Comparison of ENCODE assay signal across 19 mouse cellular contexts in genomic region chr15:31320598-31321377, GRCm38 (mm10). TPM values are rescaled to one million over a fixed set of nuclear protein-coding genes. Genes with fewer than 3 reads are reported as not detected.
DNase-seq lines count a peak whose midpoint lies in the region; ATAC-seq and TF ChIP-seq lines count a peak whose summit lies in the region.
"Had no signal": no experiment of that assay in that cellular context is flagged by ENCODE, and none has a peak within 500 bp of the region (broad histone marks: within the 10 kb centered on the region; RNA-seq: fewer than 3 reads in every experiment).

No protein-coding gene starts in this region.

- H3K4me1 ChIP-seq in kidney, adult 2 months (ENCODE audit: control insufficient read depth, insufficient read depth, low read length) = 0 out of 2 replicates have a peak, but pooled peaks cover 1% of the 10 kb centered on the region
- peaks cover 16% of the 10 kb centered on the region for H3K4me1 ChIP-seq in kidney, embryonic 15.5 days
- H3K4me1 ChIP-seq in lung, postnatal 0 days (ENCODE audit: insufficient read depth, low read depth, low read length) = peaks cover 5% of the 10 kb centered on the region; the same call in 1 of the 2 replicates
- H3K4me1 ChIP-seq: stomach, embryonic 15.5 days had no signal

- 71% methylated on average over 12 of the region's 12 CpGs for WGBS in kidney, adult 2 months
- WGBS in kidney, embryonic 15.5 days = 74% methylated on average over 12 of the region's 12 CpGs
- WGBS in lung, postnatal 0 days = 51% methylated on average over 12 of the region's 12 CpGs

- no peak overlapping the region for H3K4me3 ChIP-seq in kidney, adult 2 months (ENCODE audit: insufficient read depth, low read depth, low read length)
- H3K4me3 ChIP-seq in kidney, embryonic 15.5 days (replicated peaks) = no peak overlapping the region
- no peak overlapping the region for H3K4me3 ChIP-seq in lung, postnatal 0 days (ENCODE audit: low read depth, low read length)
- H3K4me3 ChIP-seq: embryonic facial prominence, embryonic 10.5 days; gastrocnemius, adult 2 months; heart, adult 2 months; limb, embryonic 13.5 days; midbrain, embryonic 15.5 days; neural tube, embryonic 13.5 days; stomach, embryonic 15.5 days had no signal

- ATAC-seq in kidney, embryonic 15.5 days (replicated peaks; ENCODE audit: low FRiP score) = no peak
- ATAC-seq in lung, postnatal 0 days = no peak
- ATAC-seq: hindbrain, embryonic 16.5 days; midbrain, embryonic 15.5 days had no signal

- H3K4me2 ChIP-seq in kidney, embryonic 15.5 days = no peak overlapping the region
- H3K4me2 ChIP-seq in lung, postnatal 0 days (replicated peaks; ENCODE audit: low read depth, low read length) = no peak overlapping the region
- H3K4me2 ChIP-seq: limb, embryonic 13.5 days; midbrain, embryonic 15.5 days; neural tube, embryonic 13.5 days; stomach, embryonic 15.5 days had no signal

- TF ChIP-seq EP300 in lung, postnatal 0 days (IDR thresholded peaks at IDR 0.05) = no peak

- no peak overlapping the region for H3K27ac ChIP-seq in kidney, adult 2 months (ENCODE audit: insufficient read depth, low read depth, low read length)
- no peak overlapping the region for H3K27ac ChIP-seq in kidney, embryonic 15.5 days
- H3K27ac ChIP-seq in lung, postnatal 0 days (ENCODE audit: low read length) = no peak overlapping the region
- H3K27ac ChIP-seq: embryonic facial prominence, embryonic 10.5 days; gastrocnemius, adult 2 months; heart, adult 2 months; limb, embryonic 13.5 days; midbrain, embryonic 15.5 days; neural tube, embryonic 13.5 days; stomach, embryonic 15.5 days had no signal

- peak; percentile 37; the same call in 1 of the 2 replicates for TF ChIP-seq CTCF in kidney, adult 2 months (conservative IDR thresholded peaks at IDR 0.05; ENCODE audit: insufficient read depth, insufficient read length, low read depth, low read length)
- peak; percentile 50 for TF ChIP-seq CTCF in lung, postnatal 0 days (IDR thresholded peaks at IDR 0.05)
- TF ChIP-seq CTCF in brain, embryonic 14.5 days (IDR thresholded peaks at IDR 0.05; ENCODE audit: borderline replicate concordance, extremely low read depth, insufficient read depth, insufficient read length) = peak; percentile 17; the same call in 1 of the 2 replicates

- H3K9ac ChIP-seq in kidney, embryonic 15.5 days = no peak overlapping the region
- H3K9ac ChIP-seq in lung, postnatal 0 days (replicated peaks; ENCODE audit: low read depth) = no peak overlapping the region
- H3K9ac ChIP-seq: limb, embryonic 13.5 days; midbrain, embryonic 15.5 days; neural tube, embryonic 13.5 days; stomach, embryonic 15.5 days had no signal

- no peaks in the 10 kb centered on the region for H3K27me3 ChIP-seq in kidney, adult 2 months (replicated peaks; ENCODE audit: control insufficient read depth, insufficient read depth, low read length)
- H3K27me3 ChIP-seq in kidney, embryonic 15.5 days = no peaks in the 10 kb centered on the region
- no peaks in the 10 kb centered on the region for H3K27me3 ChIP-seq in lung, postnatal 0 days (replicated peaks; ENCODE audit: insufficient read depth, low read length)
- H3K27me3 ChIP-seq: limb, embryonic 13.5 days; midbrain, embryonic 15.5 days; neural tube, embryonic 13.5 days; stomach, embryonic 15.5 days had no signal

- no peak for DNase-seq in kidney, adult 2 months
- DNase-seq in lung, postnatal 0 days (ENCODE audit: low spot score) = no peak
- DNase-seq in lung, postnatal 10 days = no peak
- DNase-seq in ES-CJ7 (ENCODE audit: low read depth, low spot score) = peak; percentile 40
- peak; percentile 69 for DNase-seq in brain, embryonic 14.5 days (ENCODE audit: low read depth)
- DNase-seq in cerebellum, adult 11 months = no peak
- no peak for DNase-seq in layer of hippocampus, adult 8-10 months (ENCODE audit: low spot score in 2 of 2)
- DNase-seq: cerebellum, adult 8-10 months; gastrocnemius, adult 2 months; heart, adult 2 months; heart, postnatal 10 days; lung, postnatal 4 days had no signal

- no peaks in the 10 kb centered on the region; the same call in 1 of the 2 replicates for H3K36me3 ChIP-seq in kidney, adult 2 months (ENCODE audit: control insufficient read depth, insufficient read depth, low read length)
- H3K36me3 ChIP-seq in kidney, embryonic 15.5 days = no peaks in the 10 kb centered on the region
- H3K36me3 ChIP-seq in lung, postnatal 0 days (ENCODE audit: insufficient read depth, low read length) = no peaks in the 10 kb centered on the region
- H3K36me3 ChIP-seq: embryonic facial prominence, embryonic 10.5 days; limb, embryonic 13.5 days; midbrain, embryonic 15.5 days; neural tube, embryonic 13.5 days; stomach, embryonic 15.5 days had no signal

- no peak for TF ChIP-seq POLR2A in kidney, adult 2 months (IDR thresholded peaks at IDR 0.05; ENCODE audit: low read depth, low read length)
- TF ChIP-seq POLR2A in brain, embryonic 14.5 days (IDR thresholded peaks at IDR 0.05; ENCODE audit: borderline replicate concordance, extremely low read depth, insufficient read depth, insufficient read length, poor library complexity, severe bottlenecking) = no peak

- no peaks in the 10 kb centered on the region for H3K9me3 ChIP-seq in kidney, embryonic 15.5 days (replicated peaks)
- no peaks in the 10 kb centered on the region for H3K9me3 ChIP-seq in lung, postnatal 0 days (ENCODE audit: low read length)
- H3K9me3 ChIP-seq: limb, embryonic 13.5 days; midbrain, embryonic 15.5 days; neural tube, embryonic 13.5 days; stomach, embryonic 15.5 days had no signal

RNA-seq across cellular contexts. Expression of gene Ankrd33b, which starts 46.7 kb away (rescaled TPM):
- 21.8 and 26.9 TPM in 2 replicates for polyA plus RNA-seq in kidney, adult 2 months (2012; rRNA removed)
- 6.2 and 6.5 TPM in 2 replicates for polyA plus RNA-seq in kidney, embryonic 15.5 days (2015; fragmentation: Nextera tagmentation; extraction: Ambion mirVana)
- 18.7 and 19.8 TPM in 2 replicates for polyA plus RNA-seq in lung, postnatal 0 days (2015; fragmentation: Nextera tagmentation; extraction: Ambion mirVana)
- polyA plus RNA-seq in brain, embryonic 14.5 days (2012; rRNA removed) = 0.42 and 0.66 TPM in 2 replicates
- 10 to 100 TPM; 60.2 to 64.2 (median 61.8) TPM for total RNA-seq in layer of hippocampus, adult 8-10 months (2022)

Comparison
In these comparisons a context has a peak if more than half of its experiments do, and no peak if none do; other contexts are left out.
1. DNase-seq: peak in ES-CJ7 (single experiment) and brain, embryonic 14.5 days (single experiment); none in kidney, adult 2 months (single experiment), lung, postnatal 0 days (single experiment), lung, postnatal 10 days (single experiment), cerebellum, adult 11 months (single experiment) and layer of hippocampus, adult 8-10 months (0 of 2).
2. Peak in every context shown above with its lines, with median percentiles within 50 percentile points of each other: CTCF ChIP-seq.